Mouse (Mus musculus): ENCODE results near the gene Ppp1r15a.
"Not testable (repeated sequence)": the region's sequence is repeated elsewhere in the genome, so short reads cannot be mapped to it uniquely, and the experiment has no call there.

Gene Ppp1r15a

DNA sequence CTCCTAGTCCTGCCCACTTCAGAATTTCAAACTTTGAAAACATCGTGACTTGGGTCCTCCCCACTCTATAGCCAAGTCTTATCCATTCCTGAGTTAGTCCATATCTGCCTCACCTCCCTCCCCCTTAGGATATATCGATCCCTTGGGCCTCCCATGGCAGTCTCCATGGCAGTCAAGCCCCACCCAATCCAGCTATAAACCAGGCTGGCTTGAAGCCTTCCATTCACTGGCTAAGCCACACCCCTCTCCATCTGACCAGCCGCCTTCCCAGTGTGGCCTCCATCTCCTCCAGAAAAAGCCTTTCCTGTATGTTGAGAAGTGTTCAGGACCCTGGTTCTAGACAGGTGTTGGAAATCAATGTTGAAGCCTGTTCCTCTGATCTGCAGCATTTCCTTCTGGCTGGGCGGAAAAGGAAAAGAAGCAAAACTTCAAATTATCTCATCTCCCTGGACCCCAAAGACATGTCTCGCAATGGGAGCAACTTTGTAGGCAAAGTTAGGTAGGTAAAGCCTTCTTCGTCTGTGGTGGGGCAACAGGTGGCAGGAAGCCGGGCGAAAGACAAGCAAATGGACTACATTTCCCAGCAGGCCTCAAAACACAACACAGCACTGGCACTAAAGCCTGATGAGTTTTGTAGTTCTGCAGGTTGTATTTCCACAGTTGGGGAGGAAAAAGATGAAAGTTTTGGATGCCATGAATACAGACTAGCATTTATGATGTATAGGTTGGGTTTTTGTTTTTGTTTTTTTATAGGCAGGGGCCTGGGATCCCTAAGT lies 6.5 kb downstream of the Ppp1r15a start:
- no peak for DNase-seq (ENCODE audit: low read depth, low spot score)

- DNase-seq (ENCODE audit: low read depth, low spot score), result peak; percentile 35
These were observed 7.5 kb downstream of the Ppp1r15a start for GRCm38 (mm10) chr7:45518618-45519017.

- DNase-seq (ENCODE audit: low read depth, low spot score), result not testable (repeated sequence)
These were observed 9.2 kb downstream of the Ppp1r15a start for GRCm38 (mm10) chr7:45516846-45517245.

DNA sequence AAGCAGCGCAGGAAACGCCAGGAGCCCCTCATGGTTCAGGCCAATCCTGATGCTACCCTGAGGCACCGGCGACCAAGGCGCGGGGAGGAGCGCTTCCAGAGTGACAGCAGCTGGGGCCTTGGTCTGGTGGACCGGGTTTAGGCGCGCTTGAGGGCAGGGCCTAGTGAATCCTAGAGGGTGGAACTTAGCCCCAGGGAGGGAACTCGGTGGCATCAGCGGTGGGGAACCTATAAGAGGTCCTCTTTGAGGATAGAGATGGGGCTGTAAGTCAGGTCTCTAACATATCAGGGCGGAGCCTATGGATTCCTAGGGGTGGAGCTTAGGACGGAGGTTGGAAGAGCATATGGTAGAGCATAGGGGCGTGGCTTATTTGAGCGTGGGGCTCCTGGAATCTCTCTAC lies 10.6 kb downstream of the Ppp1r15a start:
- peak; percentile 93 for DNase-seq (ENCODE audit: low read depth, low spot score)

DNA sequence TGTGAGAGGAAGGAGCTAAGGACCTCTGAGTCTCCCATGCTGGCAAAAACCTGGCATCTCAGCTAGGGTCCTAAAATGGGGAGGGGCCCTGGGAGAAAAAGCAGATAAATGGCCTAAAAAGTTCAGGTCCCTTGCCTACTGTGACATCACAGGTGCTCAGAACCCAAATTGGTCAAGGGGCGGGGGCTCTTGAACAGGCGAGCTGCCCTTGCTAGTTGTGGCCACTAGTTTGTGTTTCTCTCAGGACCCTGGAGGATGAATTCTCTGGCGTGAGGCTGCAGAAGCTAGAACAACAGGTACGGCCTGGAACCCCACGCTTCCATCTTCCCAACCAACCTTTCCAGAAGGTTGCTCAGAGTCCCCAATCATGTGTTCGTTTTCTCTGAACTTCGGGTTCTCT lies 11.7 kb downstream of the Ppp1r15a start:
- DNase-seq (ENCODE audit: low read depth, low spot score), result peak; percentile 78

GRCm38 (mm10) chr7:45509912-45510787 lies 15.9 kb downstream of the Ppp1r15a start, which contains the start of gene Nucb1:
Gene Nucb1 (minus strand): TSS chr7:45510406.
- peak; percentile 96 for DNase-seq (ENCODE audit: low read depth, low spot score)

- no peak for DNase-seq (ENCODE audit: low read depth, low spot score)
These were observed 16.7 kb downstream of the Ppp1r15a start for GRCm38 (mm10) chr7:45509181-45509882.

GRCm38 (mm10) chr7:45508561-45508960 lies 17.5 kb downstream of the Ppp1r15a start:
- no peak for DNase-seq (ENCODE audit: low read depth, low spot score)

DNA sequence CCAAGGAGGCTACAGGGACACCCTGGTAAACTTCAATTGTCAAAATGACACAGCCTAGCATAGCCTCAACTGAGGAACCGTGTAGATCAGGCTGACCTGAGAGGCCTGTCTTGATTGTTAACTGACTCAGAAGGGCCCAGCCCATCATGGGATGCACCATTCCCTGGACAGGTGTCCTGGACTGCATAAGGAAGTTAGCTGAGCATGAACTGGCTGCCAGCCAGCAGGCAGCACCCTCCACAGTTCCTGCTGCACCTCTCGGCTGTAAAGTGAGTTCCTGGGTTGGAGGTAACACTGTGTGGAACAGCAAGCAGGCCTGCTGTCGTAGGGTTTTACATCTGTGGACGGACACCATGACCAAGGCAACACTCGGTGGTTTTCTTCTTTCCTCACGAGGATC lies 18.5 kb downstream of the Ppp1r15a start:
- no peak for DNase-seq (ENCODE audit: low read depth, low spot score)

DNA sequence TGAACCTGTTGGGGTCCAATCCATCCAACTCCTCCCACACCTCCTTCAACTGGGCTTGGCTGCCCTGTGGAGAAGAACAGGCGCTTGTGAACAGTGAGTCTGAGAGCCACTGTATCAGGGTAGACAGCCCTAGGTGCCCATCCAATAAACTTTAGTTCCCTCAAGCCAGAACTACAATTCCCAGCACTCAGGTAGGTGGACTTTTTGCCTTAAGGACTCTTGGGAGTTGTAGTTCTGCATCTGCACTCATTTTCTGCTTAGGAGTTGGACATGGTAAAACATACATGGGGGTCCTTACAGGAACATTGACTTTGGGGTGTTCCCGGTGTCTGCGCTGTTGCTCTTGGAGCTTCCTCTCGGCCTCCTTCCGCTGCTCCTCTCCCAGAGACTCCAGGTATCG lies 27.6 kb downstream of the Ppp1r15a start:
- no peak for DNase-seq (ENCODE audit: low read depth, low spot score)

GRCm38 (mm10) chr7:45494548-45494947 lies 31.5 kb downstream of the Ppp1r15a start:
- DNase-seq (ENCODE audit: low read depth, low spot score), result no peak

GRCm38 (mm10) chr7:45492951-45493350 lies 33.1 kb downstream of the Ppp1r15a start:
- no peak for DNase-seq (ENCODE audit: low read depth, low spot score)

DNA sequence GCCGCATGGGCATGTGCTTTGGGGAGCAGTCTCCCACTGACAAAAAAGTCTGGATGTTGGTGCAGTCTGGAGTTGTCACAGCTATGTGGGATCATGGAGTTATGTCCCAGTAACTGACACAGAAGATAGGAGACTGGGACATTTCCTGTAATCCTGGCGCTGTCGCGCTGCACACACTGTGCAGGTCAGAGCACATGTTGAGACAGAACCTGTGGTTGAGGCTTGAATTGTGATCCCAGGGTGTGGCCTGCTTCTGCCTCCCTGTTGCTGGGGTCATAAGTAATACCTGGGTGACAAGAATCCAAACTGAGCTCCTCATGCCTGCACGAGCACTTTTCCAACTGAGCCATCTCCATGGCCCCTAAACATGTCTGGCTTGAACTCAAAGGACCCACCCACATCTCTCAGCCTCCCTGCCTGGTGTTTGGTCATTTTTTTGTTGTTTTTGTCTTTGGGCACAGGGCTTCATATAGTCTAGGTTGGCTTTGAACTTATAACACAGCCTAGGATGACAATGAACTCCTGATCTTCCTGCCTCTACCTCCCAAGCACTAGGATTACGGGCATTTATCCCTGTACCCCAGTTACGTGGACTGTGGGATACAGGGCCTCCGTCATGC lies 33.7 kb downstream of the Ppp1r15a start:
- DNase-seq (ENCODE audit: low read depth, low spot score), result no peak

DNA sequence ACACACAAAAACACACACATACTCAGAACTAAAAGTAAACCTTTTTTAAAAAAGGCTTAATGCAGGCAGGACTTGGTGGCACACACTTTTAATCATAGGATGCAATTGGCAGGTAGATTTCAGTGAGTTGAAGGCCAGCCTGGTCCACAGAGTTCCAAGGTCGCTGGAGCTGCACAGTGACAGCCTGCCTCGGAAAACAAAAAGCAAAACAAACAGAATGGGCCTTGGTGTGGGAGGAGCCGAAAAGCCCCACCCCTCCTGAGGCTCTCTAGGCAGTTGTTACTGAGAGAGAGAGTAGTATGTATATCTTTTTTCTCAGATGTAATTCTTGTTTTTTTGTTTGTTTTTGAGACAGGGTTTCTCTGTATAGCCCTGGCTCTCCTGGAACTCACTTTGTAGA lies 34.8 kb downstream of the Ppp1r15a start:
- DNase-seq (ENCODE audit: low read depth, low spot score), result peak; percentile 36

DNA sequence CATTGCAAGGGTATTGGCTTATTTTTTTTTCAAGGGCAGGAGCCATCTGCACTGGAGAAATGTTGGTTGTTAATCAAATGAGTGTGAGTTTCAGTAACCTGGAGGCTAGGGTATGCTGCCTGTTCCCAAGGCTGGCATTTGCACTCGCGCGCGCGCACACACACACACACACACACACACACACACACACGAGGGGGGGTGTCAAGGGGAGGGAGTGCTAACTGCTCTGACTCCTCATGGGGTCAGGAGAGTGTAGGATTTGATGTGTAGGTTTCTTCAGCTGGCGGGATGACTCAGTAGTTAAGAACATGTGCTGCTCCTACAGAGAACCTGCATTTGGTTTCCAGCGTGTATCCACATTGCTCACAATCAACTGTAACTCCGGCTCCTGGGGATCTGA lies 35.2 kb downstream of the Ppp1r15a start:
- DNase-seq (ENCODE audit: low read depth, low spot score), result no peak

DNA sequence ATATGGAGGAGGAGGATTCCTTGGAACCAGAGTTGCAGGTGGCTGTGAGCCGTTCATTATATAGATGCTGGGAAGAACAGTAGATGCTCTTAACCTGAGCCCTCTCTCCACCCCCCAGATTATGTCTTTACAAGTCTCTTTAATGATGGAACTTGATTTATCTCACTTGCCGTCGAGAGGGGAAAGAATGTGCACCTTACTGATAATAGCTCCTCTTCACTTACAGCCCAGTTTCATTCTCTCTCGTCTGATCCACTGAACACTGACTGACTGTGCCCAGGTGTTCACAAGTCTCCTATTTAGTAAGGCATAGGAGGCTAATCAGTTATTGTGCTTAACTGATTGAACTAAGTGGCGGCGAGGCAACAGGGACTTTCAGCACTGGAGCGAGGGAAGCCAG lies 36.5 kb downstream of the Ppp1r15a start:
- DNase-seq (ENCODE audit: low read depth, low spot score), result no peak

DNA sequence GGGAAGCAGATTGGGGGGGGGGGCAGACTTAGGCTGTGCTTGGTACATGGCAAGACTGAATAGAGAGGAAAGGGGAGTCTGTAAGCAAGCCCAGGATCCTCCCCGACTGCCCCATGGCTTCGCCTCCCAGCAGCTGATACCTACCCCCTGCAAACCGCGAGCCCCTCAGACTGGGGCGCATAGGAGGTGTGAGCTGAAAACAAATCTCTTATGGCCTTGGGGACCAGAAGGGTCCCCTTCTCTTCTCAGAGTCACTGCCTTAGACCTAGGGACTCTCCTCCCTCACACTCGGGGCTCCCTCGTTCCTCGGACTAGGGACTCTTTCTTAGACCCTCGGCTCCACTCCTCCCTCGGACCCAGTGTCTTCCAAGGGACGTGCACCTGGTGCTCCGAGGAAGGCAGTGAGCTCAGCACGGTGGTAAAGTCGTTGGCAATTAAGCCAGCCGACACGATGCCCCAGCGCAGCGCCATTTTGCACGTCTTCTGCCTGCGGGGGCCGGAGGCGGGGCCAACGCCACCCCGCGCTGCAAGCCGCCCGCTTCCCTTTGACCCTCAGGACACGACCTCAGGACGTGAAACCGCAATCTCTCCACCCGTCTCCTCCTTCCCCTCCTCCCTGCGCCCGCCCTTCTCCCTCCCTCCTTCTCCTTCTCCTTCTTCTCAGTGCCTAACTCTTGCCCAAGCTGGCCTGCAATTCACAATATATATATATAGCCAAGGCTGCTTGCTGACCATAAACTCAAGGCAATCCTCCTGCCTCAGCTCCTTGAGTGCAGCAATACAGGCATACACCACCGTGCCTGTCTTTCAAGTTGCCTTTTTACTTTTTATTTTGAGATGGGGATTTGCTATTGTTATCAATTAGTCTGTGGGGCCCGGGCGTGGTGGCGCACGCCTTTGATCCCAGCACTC lies 37.5 kb downstream of the Ppp1r15a start, which contains the start of gene Dhdh:
Gene Dhdh (minus strand): TSS at position 513 of the 912 bp plus-strand sequence.
- peak; percentile 61 for DNase-seq (ENCODE audit: low read depth, low spot score)

GRCm38 (mm10) chr7:45487861-45488292 lies 38.2 kb downstream of the Ppp1r15a start:
- DNase-seq (ENCODE audit: low read depth, low spot score), result no peak

DNA sequence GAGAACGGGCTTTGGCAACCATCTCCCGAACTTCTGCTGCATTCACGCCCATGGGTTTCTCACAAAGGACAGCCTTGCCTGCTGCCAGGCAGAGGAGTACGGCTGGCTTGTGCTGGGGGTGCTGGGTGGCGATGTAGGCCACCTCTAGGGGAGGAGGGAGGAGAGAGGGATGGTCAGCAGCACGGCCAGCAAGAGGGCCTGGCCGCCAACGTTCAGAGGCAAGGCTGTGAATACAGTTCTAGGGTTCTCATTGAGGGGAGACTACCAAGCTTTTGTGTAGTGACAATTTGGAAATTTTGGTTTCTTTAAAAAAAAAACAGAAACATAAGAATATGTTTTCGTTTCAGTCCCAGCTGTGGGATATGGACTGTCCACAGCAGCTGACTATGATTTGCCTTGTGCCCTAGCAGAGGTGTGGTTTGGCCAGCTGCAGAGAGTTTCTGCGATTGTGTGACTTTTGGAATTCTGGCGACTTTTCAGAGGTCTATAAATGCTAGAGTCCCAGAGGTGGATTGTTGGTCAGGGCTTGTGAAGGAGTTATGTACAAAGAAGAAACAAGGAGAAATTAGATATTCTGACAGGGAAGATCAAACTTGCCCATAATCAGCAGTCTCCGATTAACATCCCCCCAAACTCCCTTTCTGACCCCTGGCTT lies 39.2 kb downstream of the Ppp1r15a start, which contains the start of gene Gm45808:
Gene Gm45808 (minus strand): TSS at position 51 of the 655 bp plus-strand sequence.
- DNase-seq (ENCODE audit: low read depth, low spot score), result no peak

DNA sequence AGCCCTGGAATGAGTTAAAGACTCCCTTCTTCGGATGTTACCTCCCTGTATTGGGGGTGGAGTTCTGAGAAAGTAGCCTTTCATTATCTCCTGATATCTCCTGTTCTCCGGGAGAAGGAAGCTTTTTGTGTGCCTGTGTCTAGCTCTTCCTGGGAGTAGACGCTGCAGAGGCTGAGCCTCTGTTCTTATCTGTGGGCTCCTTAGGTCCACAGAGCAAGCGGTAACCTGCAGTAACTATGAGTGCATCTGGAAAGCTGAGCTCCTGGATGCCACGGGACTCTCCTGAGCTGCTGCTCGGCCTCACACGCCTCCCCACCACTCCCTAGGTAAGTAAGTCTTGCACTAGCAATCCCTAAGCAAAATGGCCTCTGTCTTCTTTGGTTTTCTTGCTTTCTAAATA lies 39.9 kb downstream of the Ppp1r15a start:
- DNase-seq (ENCODE audit: low read depth, low spot score), result no peak
